Mouse (Mus musculus) granulocyte monocyte progenitor cell, adult 5-6 weeks (primary cell): ENCODE results near the gene Hacd1. TPM values are rescaled to one million over a fixed set of nuclear protein-coding genes. Genes with fewer than 3 reads are reported as not detected.
A peak's percentile ranks its signal among the peaks of the same experiment; 100 is the strongest.

ENCODE experiments used
- ATAC-seq: replicated peaks from 2 replicates; pipeline ENCODE4 v1.8.0; 2016; ENCODE audit warnings: mild to moderate bottlenecking, moderate TSS enrichment, inconsistent platforms; ENCODE audit not compliant: poor library complexity, severe bottlenecking
- total RNA-seq, 2 experiments: library from RNA; stranded (forward) in 1 of 2; stranded (reverse) in 1 of 2; fragments of 200-712, 200-1000 nt in 1 of 2; fragments of >200 nt in 1 of 2; fragmentation: Nextera tagmentation in 1 of 2; gene quantifications; 2 replicates each; pipeline ENCODE4 v1.2.3; 2014 to 2017

Hacd1 gene
- total RNA-seq, 2 experiments from 2014 or later = 41.7 to 82.2 TPM

DNA sequence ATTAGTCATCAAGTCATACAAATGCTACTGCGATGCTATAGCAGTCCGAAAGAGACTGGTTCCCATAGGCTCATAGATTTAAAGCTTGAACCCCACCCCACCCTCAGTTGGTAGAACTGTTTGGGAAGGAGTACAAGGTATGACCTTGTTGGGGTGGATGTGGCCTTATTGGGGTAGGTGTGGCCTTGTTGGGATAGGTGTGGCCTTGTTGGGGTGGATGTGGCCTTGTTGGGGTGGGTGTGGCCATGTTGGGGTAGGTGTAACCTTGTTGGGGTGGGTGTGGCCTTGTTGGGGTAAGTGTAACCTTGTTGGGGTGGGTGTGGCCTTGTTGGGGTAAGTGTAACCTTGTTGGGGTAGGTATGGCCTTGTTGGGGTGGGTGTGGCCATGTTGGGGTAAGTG, 14.7 kb downstream of the Hacd1 start:
- no peak for ATAC-seq

DNA sequence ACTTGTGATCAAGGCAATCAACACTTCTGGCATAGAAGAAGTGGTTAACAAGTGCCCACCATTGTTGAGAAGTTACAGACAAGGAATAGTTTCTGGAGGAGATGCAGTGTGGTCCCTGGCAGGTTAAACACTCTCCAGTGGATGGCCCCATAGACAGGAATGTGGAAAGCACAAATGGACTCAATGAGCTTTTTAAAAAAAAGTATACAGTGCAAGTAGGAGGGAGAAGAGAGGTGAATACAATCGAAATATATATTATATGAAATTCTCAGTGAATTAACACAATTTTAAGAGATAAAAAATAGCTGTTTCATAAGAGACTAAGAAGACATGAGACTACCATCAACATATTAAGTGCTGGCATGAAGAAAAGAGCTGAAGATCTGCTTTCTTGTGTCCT, 36.7 kb downstream of the Hacd1 start:
- ATAC-seq = no peak

DNA sequence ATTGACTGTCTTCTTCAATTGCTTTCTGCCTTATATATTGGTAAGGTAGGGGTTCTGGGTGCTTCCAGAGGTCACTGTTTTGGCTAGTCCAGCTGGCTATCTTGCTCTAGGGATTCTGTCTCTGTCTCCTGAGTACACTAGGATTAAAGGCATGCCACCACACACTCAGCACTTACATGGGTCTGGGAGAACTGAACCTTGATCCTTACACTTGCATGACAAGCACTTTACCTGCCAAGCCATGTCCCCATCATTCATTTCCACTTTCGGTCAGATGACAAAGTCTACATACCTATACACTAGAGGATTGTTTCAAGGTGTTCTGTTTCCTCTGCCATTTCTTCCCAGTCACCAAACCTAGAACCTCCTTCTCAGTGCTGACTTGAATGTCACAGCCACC, 50.8 kb downstream of the Hacd1 start:
- ATAC-seq = no peak

DNA sequence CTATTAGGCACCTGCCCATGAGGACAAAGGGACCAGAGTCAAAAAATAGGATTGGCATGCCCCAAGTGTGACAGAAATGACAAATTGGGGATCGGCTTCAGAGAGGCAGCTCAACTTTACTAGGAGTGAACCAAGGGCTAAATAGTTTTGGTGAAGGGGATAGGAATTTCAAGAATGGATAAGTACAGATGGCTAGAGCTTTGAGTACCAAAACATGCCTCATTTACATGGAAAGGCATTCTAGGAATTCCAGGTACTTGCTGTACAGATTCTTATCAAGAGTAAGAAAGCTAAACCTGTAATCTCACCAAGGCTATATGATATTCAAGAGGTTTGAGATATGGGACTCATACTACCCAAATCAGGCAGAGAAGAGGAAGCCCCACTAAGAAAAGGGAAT, 95.8 kb downstream of the Hacd1 start:
- ATAC-seq = no peak

DNA sequence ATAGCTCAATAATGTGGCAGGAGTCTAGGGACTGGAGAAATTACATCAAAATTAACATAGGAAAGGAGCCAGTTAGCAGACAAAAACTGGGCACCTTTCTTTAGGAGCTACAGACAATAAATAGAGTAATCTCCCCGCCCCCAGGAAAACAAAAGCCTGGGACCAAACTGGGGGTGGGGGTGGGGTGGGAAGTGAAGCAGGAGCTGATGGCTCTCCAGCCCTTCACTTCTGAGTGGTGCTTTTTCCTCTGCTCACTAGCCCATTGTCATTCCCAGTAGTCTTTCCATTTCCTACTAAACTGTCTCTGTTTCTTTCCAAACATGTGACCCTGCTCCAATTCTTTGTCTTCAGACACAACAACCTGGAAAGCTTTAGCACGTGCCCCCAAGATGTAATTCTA, 99.5 kb downstream of the Hacd1 start:
- ATAC-seq = no peak

DNA sequence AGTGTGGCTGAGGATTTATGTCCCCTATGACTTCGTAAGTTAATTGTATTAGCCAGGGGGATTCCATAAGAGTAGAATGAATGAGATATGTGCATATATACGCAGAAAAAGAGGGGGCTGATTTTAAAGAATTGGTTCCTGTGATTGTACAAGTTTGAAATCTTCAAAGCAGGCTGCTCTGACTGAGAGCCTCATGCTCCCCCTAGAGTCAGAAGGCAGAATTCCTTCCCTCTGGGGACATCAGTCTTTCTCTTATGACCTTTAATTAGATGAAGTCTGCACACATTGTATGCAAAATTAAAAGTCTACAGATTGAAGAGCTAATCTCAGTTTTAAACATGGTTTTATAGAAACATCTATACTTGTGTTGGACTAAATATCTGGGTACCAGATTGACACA, 117.8 kb downstream of the Hacd1 start:
- no peak; the same call in 1 of the 2 replicates for ATAC-seq

DNA sequence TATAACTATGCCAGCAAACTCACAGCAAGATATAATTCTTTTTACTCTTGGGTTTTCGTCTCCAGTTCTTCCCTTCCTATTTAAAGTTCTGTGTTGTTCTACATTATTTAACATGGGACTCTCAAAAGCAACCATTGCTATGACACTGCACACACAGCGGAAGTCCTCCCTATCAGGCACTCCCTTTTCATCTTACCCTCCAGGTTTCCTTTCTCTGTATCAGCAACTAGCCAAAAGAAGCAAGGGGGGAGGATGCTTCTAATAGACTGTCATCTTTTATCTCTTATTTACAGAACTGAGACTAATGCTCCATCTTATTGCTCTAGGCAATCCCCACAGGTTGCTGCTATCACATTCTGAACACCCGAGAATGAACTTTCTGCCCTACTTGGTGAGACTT, 120.6 kb downstream of the Hacd1 start:
- ATAC-seq = no peak

DNA sequence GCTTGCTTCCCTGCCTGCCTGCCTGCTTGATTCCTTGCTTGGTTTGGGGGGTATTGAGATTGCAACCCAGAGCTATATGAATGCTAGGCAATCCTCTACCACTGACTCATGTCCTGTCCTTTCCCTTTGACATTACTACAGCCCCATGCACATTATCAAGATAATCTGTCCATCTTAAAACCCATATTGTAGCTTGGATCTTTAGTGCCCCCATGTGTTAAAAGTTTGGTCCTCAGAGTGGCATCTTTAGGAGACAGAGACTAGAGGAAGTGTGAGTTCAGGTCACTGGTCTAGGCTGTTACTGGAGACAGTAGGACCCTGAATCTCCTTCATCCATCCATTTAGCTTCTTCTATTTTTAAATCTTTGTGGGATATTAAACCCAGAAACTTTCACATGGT, 123.7 kb downstream of the Hacd1 start:
- no peak for ATAC-seq

DNA sequence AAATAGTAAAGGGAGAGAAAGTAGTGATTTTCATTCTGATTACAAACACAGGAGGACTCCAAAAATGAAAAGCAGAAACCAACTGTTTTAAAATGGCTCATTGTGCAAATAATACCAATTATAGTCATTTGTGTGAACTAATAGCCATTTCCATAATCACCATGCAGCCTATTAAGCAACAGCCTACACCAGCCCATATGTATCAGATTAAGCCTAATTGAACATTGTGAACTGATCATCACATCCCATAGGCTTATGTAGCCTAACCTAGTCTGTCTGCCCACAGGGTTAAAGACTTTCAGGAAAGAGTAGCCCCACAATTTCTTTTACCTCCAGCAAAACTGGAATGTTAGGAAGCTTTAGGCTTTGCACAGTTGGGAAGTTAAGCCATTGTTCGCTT, 125.2 kb downstream of the Hacd1 start:
- ATAC-seq = no peak

DNA sequence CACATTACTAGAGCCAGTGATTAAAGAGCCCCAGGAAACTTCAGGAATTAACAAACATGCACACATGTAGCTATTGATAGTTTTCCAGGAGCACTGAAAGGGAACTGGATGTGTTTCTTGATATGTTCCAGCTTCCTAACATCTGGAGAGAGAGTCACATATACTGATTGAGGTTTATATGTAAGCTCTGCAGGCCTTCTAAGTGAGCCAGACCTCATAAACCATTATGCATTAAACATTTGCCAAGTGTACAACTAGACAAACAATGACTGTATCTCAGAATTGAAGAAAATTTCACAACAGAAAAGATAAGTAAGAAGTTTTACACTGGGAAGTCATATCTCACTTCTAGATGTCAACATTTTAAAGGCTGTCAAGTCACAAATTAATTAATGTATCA, 167.4 kb downstream of the Hacd1 start:
- ATAC-seq = no peak

DNA sequence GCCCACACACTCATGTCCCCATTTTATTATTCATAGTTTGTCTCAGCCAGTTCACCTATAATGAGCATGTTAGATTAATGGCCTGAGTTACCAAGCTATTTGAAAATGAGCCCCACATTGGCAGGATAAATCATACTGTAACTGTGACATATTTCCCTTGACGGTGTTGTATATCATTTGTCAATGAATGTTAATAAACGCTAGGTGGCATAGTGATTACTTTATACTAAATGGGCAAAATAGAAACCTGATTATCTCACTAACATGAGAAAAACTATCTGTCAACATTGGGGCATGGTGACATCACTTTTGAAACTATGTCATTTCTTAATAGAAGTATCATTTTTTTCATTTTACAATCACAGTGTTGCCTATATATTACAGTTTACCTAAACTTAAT, 198.5 kb downstream of the Hacd1 start:
- ATAC-seq = no peak

DNA sequence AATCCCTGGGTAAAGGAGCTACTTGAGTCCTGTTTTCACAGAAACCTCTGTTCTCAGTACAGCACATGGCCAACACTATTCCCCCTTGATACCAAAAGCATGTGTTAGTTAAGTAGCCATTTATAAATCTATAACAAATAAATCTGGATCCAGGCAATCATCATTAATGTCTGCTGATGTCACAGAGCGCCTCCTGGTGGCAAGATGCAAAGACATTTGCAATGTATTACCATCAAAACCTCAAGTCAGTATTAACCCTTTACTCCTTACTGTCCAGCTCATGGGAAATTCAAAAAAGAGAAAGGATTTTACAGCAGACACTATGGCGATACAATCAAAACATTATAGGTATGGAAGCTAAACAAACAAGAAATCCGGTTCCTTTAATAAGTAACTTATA, 200.4 kb downstream of the Hacd1 start:
- peak; percentile 44; the same call in 1 of the 2 replicates for ATAC-seq

DNA sequence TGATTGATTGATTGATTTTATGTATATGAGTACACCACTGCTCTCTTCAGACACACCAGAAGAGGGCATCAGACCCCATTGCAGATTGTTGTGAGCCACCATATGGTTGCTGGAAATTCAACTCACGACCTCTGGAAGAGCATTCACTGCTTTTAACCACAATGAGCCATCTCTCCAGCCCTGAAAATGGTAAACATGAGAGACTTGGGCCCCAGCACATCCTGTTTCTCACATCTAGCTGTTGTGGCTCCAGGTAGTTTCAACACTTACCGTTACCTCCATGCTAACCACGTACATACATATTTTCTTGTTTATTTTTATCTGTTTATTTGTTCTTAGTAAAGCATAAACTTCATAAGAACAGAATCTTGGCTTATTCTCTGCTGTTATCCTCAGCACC, 219.6 kb downstream of the Hacd1 start:
- ATAC-seq = no peak

DNA sequence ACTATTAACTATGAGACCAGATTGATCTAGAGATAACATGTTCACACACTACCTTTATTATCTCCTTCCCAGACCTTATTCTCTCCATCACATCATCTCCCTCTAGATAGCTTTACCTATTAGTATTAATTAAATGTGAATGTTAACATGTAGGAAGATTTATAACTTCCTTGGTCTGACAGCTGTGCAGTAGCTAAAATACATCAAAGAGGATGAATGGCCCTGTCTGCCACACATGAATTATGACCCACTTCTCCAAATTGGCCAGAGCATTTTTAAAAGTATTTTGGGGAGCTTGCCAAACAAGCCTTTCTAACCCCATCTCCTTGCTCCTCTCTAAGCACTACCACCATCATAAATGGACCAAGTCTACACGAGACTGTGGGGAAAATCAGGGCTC, 220.9 kb downstream of the Hacd1 start:
- no peak for ATAC-seq

DNA sequence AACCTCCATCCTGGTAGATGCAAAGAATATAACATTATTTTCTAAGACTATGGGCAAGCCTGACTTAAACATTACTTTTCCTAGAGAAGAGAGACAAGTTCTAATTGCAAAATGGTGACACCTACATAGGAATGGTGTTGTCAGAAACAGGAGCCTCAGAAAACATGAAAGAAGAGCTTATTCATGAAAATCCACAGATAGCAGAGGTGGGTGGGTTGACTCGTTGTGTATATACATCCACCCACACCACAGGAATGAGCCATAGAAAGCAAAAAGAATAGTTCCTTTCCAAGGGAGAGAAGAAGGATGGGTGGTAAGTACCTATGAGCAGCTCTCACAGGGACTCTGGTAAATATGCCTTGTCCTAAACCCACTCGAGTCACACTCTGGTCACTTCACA, 239.3 kb downstream of the Hacd1 start:
- ATAC-seq = no peak

DNA sequence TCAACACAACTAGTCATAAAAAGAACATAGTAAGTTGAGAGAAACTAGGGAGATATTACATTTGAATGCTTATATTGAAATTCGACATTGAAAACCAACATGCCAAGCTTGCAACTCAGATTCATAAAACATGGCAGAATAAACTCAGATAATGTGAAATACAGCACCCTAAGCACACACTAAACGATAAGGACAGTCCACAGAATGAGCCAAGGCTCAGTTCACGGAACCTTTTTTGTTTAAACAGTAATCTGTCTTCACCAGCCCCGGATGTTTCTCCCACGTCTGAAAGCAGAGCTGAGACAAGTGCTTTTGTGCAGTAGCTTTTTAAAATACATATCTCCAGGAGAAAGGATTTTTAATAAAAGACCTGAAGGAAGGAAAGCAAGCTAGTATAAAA, 247.3 kb downstream of the Hacd1 start:
- no peak for ATAC-seq

DNA sequence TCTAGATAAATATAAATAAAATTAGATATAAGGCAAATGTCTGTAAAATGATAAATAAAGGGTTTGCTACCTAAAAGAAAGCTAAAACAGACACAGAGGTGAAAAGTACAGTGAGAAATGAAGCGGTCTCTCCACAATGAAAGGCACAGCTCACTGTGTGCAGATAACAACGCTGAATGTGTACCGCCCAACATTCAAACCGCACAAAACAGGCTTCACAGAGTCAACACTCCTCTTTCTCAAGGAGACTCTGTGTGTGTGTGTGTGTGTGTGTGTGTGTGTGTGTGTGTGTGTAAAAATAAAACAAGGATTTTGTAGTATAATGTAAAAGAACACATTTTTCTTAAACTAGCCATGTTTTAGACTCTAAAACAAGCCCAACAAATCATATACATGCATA, 247.9 kb downstream of the Hacd1 start:
- ATAC-seq = no peak

DNA sequence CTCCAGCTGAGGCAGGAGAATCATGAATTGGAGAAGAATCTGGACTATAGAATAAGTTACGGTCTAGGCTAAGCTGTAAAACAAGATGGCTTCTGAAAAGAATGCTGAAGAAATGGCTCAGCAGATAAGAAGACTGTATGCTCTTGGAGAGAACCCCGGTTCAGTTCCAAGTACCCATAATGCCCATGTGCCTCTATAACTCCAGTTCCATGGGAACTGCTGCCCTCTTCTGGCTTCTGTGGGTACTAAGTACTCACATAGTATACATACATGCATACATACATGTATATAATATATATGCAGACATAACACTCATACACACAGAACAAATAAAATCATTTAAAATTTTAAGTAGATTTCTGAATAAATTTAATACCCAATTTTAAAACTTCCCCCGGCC, 249.8 kb downstream of the Hacd1 start:
- ATAC-seq = peak; percentile 56; the same call in 1 of the 2 replicates

DNA sequence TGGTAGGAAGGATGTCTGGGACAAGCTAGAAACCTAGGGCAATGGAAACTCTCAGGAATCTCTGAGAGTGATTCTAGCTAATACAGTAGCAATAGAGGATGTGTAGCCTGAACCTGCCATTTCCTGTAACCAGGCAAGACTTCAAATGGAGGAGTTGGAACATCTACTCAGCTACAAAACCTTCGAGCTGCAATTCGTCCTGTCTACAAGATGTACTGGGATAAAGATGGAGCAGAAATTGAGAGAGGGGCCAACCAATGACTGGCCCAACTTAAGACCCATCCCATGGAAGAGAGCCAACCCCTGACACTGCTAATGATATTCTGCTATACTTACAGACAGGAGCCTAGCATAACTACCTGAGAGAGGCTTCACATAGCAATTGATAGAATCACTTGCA, 255.3 kb downstream of the Hacd1 start:
- no peak for ATAC-seq
